Mouse (Mus musculus): ENCODE measurements around the gene Tead1.

Tead1 gene

DNA sequence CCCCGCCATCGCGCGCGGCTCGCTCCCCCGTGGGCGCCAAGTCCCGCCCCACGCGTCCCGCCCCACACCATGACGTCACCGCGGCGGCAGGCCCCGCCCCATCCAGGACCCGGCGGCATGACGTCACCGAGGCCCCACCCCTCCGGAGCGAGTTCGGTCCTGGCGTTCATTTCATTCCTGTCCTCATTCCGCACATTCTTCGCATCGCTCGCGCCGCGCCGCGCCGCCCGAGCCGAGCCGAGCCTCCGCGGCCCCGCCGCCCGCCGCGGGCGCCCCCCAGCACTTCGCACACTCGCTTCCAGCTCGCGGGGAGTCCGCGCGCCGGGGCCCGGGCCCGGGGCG is at the start of gene Tead1:
Gene Tead1, plus strand, starts transcription at position 148 of the 342 bp plus-strand sequence.
- DNase-seq (ENCODE audit: low read depth, low spot score) = peak; percentile 76

GRCm38 (mm10) chr7:112634505-112635213 is 44.5 kb upstream of the Tead1 start:
- no peak for DNase-seq (ENCODE audit: low read depth, low spot score)

DNA sequence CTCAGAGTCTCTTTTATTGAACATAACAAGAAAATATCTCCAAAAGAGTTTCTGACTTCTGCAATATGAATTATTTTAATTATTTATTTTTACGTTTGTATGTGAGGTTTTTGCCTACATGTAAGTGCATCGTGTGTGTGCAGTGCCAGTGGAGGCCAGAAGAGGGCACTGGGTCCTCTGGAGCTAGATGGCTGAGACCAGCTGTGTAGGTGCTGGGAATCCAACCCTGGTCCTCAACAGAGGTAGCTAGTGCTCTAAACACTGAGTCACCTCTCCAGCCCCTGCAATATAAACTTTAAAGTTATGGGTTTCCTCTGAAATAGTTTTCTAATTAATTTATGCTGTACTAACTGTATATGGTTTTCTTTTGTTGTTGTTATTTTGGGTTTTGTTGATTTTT is 43.2 kb upstream of the Tead1 start:
- no peak for DNase-seq (ENCODE audit: low read depth, low spot score)

GRCm38 (mm10) chr7:112643866-112644543 is 35.1 kb upstream of the Tead1 start:
- no peak for DNase-seq (ENCODE audit: low read depth, low spot score)

DNA sequence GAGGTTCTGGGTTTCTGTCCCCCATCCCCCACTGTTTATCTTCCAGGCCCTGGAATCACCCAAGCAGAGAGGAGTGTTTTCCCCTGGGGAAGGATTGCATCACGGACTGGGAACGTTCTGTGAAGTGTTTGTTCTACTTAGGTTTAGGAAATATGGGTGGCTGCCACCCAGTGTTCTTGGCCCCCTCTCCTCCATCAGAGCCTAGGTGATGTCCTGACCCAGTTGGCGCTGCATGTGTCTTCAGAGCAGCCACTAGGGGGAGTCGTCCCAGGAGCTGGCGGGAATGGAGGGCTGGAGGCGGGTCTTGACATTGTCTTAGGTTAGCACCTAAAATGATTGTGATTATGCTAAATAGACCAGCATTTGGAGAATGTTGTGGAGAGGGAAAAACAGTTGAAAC is 34.4 kb upstream of the Tead1 start:
- no peak for DNase-seq (ENCODE audit: low read depth, low spot score)

DNA sequence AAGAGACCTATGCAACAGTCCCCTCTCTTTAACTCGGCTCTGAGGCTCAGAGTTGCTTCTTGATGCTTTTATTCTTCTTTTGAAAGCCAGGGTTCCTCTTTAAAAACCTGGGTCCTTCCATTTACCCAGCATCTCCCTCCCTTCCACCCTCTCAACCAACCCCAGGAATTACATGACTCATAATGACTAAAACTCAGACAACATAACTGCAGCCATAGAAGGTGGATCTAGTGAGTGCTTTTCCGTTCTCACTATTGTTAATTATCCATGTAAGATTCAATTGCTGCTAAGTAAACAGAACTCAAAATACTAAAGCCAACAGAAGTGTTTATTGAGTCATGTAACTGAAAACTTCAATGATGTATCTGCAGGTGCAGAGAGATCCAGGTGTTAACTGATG is 33.4 kb upstream of the Tead1 start:
- DNase-seq (ENCODE audit: low read depth, low spot score) = no peak

DNA sequence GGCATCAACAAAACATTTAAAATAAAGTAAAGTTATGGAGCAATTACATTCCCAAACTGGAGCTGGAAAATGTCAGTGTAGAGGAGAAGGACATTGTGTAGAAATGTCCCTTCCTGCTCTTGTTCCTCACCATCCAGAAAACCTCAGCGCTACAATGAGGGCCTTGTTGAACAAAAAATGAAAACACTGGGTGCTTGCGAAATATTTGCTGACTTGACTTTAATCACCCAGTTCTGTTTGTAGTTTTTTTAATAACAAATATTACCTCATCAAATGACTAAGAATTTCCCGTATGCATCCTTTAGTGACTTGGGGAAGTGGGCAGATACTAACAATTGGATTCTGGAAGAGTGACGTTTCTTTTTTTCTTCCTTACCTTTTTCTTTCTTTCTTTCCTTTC is 31.7 kb upstream of the Tead1 start:
- DNase-seq (ENCODE audit: low read depth, low spot score) = no peak

- no peak for DNase-seq (ENCODE audit: low read depth, low spot score)
Measured at GRCm38 (mm10) chr7:112656141-112656662, 22.9 kb upstream of the Tead1 start.

GRCm38 (mm10) chr7:112658939-112659338 is 20.2 kb upstream of the Tead1 start:
- no peak for DNase-seq (ENCODE audit: low read depth, low spot score)

DNA sequence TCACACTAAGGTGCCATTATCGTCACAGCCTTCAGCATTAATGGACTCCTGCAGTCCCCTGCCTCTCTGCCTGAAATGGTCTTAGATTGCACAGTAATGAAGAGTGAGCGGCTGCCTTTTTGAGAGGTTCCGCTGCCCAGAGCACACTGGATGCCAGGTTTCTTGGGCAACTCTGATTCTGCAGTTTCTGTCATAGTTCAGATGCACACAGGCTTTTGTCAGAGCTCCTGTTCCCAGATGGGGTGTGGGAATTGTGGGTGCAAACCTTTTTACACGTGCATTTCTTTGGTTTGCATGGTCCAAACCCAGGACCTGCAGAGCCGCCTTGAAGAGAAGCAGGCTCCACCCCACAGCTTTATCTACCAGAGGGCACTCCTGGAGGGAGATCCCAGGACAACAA is 19.3 kb upstream of the Tead1 start:
- DNase-seq (ENCODE audit: low read depth, low spot score) = no peak

DNA sequence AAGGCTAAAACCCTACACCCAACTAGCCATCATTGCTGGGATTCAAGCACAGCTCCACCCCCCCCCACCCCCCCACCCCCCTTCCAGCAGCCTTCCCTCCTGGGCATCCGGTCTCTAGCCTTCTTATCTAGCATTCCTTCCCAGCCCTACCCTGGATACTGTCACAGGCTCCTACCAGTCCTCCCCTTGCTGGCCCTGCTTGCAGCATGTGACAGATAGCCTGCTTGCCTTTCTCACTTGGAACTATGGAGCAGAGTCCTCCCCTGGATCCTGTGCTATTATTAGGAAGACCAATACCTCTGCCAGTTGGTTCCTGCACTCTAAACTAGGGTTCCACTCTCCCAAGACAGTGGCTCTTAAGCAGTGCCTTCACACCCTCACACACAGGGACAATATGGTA is 18.8 kb upstream of the Tead1 start:
- DNase-seq (ENCODE audit: low read depth, low spot score) = no peak

DNA sequence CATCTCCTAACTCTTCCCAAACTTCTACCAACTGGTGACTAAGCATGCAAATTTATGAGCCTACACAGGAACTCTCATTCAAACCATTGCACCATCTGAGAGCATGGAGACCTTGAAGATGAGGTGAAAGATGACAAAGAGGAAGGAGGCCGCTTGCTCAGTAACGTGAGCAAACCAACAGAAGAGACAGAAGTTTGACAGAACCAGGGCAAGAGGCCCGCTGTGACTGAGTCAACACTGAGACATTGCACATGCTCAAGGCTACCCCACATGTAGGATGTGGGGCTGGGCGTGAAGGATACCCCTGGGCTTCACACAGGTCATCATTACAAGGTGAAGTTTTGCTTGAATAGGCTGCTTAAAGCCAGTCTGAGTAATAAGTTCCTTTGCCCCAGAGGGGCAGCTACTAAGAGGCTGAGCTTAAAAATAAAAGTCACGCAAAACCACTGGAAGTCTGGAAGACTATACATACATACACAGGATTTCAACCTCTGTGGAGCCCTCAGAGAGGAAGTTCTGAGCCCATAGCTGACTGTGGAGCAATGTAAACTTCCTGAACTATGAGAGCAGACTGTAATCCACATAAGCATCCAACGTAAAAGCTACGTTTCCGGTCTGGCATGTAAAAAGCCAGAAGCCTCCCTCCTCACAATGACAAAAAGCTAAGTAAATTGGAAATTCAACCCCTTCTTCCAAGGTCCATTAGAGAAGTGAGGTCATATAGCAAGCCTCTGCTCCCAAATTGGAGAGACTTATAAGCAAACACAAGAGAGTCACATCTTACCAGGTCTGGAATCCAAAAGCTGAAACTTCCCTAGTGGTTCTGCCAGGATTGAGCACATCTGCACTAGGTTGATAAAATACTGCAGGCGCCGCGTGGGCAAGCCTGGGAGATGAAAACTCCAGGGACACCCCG is 16.5 kb upstream of the Tead1 start:
- DNase-seq (ENCODE audit: low read depth, low spot score) = no peak

- DNase-seq (ENCODE audit: low read depth, low spot score) = no peak
Measured at GRCm38 (mm10) chr7:112663314-112663966, 15.7 kb upstream of the Tead1 start.

GRCm38 (mm10) chr7:112669993-112670392 is 9.1 kb upstream of the Tead1 start:
- no peak for DNase-seq (ENCODE audit: low read depth, low spot score)

- no peak for DNase-seq (ENCODE audit: low read depth, low spot score)
Measured at GRCm38 (mm10) chr7:112678418-112679170, 524 bp upstream of the Tead1 start.

- no peak for DNase-seq (ENCODE audit: low read depth, low spot score)
Measured at GRCm38 (mm10) chr7:112679513-112680245, 561 bp downstream of the Tead1 start.

DNA sequence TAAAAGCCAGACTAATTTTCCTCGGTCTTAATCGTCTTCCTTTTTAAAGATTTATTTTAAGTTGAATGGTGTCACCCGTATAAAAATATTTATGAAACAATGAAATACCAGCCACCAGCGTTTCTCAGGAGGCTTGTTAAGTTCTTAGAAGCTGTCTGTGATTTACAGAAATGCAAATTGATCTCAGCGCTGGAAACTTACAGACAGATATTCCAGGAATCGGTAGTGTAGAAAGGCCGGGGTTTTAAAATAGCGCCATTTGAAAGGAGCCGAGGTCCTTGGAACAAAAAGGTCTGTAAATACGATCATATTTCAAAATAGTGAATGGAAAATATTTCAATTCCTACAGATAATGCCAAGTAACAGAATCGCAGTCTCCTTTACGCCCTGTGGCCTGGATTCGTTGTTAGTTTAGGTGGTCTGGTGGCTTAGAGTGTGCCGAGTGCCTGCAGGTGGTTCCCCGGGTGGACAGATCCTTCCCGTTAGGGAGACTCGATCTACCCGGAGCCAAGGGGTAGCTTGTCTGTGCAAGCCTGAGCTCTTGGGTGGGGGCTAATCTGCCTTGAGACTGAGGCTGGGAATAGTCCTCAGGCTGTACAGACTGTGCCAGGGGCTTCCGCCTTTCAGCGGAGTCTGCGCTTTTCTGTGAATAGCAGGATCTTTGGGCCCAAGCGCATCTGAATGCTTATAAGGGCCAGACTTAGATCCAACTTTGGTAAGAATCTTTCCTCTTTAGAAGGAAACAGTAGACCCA is 1.6 kb downstream of the Tead1 start:
- DNase-seq (ENCODE audit: low read depth, low spot score) = no peak

DNA sequence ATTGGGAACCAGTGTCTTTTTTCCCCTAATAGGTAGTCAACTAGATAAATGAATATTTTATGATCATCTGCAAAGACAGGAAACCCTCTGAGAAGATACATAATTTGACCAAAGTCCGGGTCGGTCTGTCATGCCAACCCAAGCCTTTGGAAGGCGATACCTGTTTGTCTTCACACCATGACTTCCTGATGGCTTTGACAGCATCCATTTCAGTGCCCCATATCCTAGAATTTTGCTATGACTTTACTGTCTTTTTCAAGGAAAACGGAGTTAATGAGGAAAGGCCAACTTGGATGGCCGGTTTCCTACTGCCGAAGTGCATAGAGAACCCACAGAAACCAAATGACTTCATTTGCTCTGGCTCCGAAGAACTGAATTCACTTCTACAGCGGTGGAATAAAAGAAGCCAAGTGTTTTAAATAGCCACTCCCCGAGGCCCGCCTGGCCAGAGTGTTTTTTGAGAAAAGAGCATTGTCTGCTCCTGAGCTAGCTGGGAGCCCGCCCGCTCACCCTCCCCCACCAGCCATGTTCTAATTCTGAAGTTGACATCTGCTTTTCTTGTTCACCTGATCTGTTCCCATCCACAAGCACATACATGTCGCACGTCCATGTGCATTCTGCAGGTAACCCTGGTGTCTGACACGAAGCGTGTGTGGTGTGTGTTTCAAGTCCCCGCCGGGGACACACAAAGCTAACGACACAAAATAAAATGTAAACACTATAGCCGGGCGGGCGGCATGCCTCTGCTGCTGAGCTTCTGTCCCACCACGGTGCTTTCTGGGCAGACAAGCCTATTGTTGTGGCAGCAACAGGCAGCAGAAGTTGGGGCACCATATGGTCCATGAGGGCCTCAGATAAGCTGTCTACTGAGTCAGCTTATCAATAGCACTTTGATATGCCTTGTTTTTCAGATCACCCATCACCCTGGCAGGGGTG is 5.8 kb downstream of the Tead1 start:
- DNase-seq (ENCODE audit: low read depth, low spot score) = no peak

All from retina, adult 2 months (tissue).